Mouse (Mus musculus) embryonic facial prominence, embryonic 15.5 days (tissue): ENCODE results near the gene Slc2a6. TPM values are rescaled to one million over a fixed set of nuclear protein-coding genes. Genes with fewer than 3 reads are reported as not detected.

ENCODE experiments used
- polyA plus RNA-seq: library from polyadenylated mRNA; unstranded; fragments of >200 nt; fragmentation: Nextera tagmentation; extraction: Ambion mirVana; gene quantifications from 2 replicates; pipeline ENCODE4 v1.2.1, GENCODE M21; 2015

The Slc2a6 gene
- polyA plus RNA-seq, 1 experiment from 2014 or later: 1.1 TPM

Other genes with a start within 250 kb of the Slc2a6 start
- gene Abo, start 163.0 kb downstream of the Slc2a6 start, polyA plus RNA-seq: not detected in 2 replicates
- 28.4 and 28.8 TPM in 2 replicates for gene Surf6, start 125.1 kb downstream of the Slc2a6 start, polyA plus RNA-seq
- 52.4 and 56.4 TPM in 2 replicates for gene Med22, start 117.3 kb downstream of the Slc2a6 start, polyA plus RNA-seq
- gene Rpl7a, start 117.2 kb downstream of the Slc2a6 start, polyA plus RNA-seq: 584 and 598 TPM in 2 replicates
- 38.2 TPM in 2 replicates for gene Surf2, start 111.6 kb downstream of the Slc2a6 start, polyA plus RNA-seq
- gene Surf1, start 111.5 kb downstream of the Slc2a6 start, polyA plus RNA-seq: 58.4 and 60.4 TPM in 2 replicates
- 265 and 273 TPM in 2 replicates for gene Surf4, start 94.1 kb downstream of the Slc2a6 start, polyA plus RNA-seq
- 0.07 and 0.14 TPM in 2 replicates for gene Stkld1, start 94.0 kb downstream of the Slc2a6 start, polyA plus RNA-seq
- 43.2 and 48.6 TPM in 2 replicates for gene Rexo4, start 63.6 kb downstream of the Slc2a6 start, polyA plus RNA-seq
- 0.12 and 0.25 TPM in 2 replicates for gene Adamts13, start 54.6 kb downstream of the Slc2a6 start, polyA plus RNA-seq
- 72.7 and 82.7 TPM in 2 replicates for gene Cacfd1, start 18.1 kb downstream of the Slc2a6 start, polyA plus RNA-seq
- 63.7 and 71.1 TPM in 2 replicates for gene Mymk, start 44.2 kb upstream of the Slc2a6 start, polyA plus RNA-seq
- gene Adamtsl2, start 51.4 kb upstream of the Slc2a6 start, polyA plus RNA-seq: 3.8 and 5.0 TPM in 2 replicates
- gene Fam163b, start 114.5 kb upstream of the Slc2a6 start, polyA plus RNA-seq: 0.12 and 0.31 TPM in 2 replicates
- gene Dbh, start 137.2 kb upstream of the Slc2a6 start, polyA plus RNA-seq: 0.55 and 1.1 TPM in 2 replicates
- gene Sardh, start 220.3 kb upstream of the Slc2a6 start, polyA plus RNA-seq: 6.3 and 8.5 TPM in 2 replicates